Mouse (Mus musculus) erythroblast, embryonic 14.5 days (primary cell): ENCODE results near the gene Mmp27.

ENCODE experiments used
- GATA1 ChIP-seq: IDR thresholded peaks from 2 replicates; pipeline ENCODE4 v1.6.1; 2012; ENCODE audit warnings: low read length, inconsistent platforms, mixed read lengths
- TAL1 ChIP-seq: IDR thresholded peaks from 3 replicates; pipeline ENCODE4 v1.6.1; 2012; ENCODE audit warnings: low read length, inconsistent platforms, mixed read lengths

GRCm38 (mm10) chr9:7622582-7622981 lies 51.4 kb downstream of the Mmp27 start:
- TF ChIP-seq TAL1: no peak
- TF ChIP-seq GATA1: no peak
